Mouse (Mus musculus): ENCODE data around the gene Mki67.

The Mki67 gene

DNA sequence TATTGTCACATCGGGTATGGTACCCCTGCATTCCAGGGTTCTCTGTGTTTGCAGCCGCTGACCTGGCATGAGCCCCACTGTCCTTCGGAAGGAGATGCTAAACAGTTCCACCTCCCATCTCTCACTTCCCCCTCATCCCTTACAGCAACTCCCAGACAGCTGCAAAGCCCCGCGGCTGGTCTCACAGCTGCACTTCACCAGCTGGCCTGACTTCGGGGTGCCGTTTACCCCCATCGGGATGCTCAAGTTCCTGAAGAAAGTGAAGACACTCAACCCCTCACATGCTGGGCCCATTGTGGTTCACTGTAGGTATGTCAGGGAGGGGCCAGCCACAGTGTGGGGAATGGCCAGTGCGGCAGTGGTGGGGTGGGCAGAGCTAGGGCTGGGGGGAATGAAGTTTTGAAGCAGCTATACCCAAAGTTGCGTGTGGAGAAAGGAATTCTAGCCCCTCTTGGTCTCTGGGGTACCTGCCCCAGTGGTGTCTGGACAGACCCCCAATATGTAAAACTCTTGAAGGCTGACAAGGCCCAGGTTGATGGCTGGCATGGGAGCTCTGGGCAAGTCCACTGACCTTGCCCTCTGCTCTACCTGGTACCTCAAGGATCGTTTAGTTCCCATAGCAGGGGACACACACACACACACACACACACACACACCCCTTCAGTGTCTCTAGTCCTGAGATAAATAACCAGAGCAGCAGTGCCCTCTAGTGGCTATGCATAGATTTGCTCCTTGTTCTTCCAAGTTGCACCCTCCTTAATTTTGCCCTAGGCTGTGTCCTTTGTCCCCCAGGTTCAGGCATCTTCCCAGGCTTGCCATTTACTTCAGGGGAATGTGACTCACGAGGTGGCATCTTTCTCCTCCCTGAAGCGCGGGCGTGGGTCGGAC lies 47.1 kb downstream of the Mki67 start:
- peak; percentile 69 for DNase-seq (ENCODE audit: low spot score)

DNA sequence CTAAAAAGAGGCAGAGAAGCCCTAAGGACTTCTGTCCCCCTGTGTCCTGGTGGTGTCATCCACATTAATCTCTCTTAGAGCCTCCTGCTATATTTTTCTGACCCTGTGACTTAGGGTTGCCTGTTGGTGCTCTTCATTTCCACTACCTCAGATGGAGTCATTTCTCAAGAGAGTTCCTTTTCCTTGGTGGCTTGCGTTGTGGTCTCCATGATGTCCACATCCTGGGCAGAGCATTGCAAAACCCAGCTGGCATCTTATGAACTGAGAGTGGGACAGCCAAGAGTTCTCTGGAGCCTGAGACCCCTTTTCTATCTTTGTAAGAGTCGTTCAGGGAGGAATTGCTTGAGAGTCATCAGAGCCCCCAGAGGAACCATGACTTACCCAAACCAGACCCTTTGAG lies 49.8 kb downstream of the Mki67 start:
- DNase-seq (ENCODE audit: low spot score) = no peak

DNA sequence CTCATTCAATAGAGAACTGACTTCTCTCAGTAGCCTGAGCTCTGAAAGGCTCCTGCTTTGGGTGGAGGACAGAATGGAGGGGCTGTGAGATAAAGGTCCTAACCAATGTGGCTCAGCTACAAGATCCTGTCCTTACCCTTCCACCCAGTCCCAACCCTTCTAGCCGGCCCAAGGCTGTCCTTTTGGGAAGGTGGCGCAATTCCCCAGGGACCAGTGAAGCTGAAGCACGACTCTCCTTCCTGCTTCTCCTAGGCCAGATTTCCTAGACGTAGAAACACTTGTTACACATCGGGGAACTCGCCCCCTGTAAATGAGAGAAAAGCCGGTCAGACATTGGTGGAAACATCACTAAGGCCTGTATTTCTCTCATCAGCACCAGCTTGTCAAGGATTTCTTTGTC lies 52.0 kb downstream of the Mki67 start:
- peak; percentile 78 for DNase-seq (ENCODE audit: low spot score)

DNA sequence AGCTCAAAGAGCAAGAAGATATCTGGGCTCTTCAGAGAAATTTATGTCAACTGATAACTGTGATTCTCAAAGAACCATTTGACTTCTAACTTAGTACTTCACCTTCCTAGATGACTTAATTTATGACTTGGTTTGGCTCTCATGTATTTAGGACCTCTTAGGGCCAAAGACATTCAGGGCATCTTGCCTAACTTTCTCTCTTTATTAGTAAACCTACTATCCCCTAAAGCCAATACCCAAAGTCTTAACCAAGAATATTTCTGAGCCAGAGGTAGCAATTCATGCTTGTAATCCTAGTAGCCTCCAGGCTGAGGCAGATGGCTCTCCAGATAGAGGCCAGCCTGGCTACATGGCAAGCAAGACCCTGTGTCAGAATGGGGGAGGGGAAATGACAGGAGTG lies 55.8 kb downstream of the Mki67 start:
- no peak for DNase-seq (ENCODE audit: low spot score)

DNA sequence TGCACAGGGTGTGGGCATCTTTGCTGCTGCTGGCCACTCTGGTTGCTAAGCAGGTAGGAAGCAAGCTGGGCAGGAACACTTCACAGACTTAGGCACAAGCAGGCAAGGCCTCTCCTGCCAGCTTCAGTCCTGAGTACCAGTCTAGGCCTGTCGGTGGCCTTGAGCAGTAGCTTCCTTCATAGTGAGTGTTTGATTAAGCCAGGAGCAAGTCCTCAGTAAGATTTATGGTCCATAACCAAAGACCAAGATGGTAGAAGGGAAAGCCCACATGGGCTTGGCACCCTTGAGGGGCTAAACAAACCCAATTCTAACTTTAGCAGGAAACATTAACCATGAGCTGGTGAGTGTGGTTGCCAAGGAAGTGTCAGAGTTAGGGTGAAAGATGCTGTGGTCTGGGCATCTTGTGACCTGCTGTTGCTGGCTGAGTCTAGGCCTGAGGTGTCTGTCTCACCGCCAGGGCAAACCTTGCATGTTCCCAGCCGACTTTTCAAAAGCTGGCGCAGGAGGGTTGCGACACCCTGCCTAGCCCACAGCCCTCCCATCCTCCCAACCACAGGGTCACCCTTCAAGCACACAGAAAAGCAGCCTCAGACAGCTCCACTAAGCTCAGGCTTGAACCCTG lies 56.7 kb downstream of the Mki67 start:
- peak; percentile 29 for DNase-seq (ENCODE audit: low spot score)

DNA sequence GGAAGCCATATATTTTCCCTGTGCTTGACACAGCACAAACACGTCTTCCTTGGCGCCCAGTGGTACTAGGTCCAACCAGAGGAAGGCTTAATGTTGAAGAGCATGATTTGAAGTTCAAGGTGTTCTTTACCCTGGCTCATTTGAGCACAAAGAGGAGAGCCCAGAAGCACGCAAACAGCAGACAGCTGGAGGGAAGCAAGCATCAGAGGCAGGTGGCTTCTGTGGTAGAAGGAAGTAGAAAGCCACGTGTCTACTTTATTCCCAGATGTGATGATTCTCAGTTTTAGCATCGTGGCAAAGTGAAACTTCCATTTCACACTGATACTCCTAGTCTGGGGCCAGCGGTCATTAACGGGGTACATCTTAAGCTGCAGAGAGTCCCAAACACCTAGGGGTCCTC lies 58.0 kb downstream of the Mki67 start:
- DNase-seq (ENCODE audit: low spot score) = no peak

DNA sequence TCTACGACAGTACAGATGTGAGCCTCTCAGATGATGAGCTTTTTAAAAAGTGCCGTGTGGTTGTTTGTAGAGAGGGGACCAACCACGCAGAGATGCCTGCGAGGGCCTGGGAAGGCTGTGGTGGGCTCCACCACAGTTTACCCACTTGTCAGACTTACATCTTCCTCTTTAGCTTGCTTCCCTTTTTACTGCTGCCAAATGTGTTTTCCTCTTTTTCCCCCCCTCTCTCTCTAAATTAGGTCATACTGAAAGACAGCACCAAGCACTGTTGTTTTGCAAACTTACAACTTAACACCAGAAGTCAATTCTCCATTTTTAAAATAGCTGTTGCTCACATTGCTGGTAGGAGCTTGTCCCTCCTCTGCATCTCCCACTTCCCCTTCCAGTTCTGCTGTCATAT lies 61.0 kb downstream of the Mki67 start:
- DNase-seq (ENCODE audit: low spot score) = no peak

DNA sequence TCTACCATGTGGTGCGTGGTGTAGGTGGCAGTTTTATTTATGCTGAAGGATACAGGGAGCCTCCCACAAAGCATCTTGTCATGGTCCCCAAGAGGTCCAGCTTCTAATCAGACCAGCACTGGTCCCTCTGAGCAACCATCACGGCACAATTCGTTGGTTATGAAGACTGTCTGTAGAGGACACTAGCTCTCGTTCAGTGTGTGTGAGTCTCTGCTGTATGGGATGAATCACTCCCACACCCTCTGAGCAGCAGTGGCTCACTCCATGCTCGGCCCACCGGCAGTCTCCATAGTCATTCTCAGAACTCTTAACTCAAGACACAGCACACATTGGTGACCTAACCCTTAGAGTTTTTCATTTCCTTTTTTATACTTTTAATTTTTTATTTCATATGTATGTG lies 61.9 kb downstream of the Mki67 start:
- no peak for DNase-seq (ENCODE audit: low spot score)

DNA sequence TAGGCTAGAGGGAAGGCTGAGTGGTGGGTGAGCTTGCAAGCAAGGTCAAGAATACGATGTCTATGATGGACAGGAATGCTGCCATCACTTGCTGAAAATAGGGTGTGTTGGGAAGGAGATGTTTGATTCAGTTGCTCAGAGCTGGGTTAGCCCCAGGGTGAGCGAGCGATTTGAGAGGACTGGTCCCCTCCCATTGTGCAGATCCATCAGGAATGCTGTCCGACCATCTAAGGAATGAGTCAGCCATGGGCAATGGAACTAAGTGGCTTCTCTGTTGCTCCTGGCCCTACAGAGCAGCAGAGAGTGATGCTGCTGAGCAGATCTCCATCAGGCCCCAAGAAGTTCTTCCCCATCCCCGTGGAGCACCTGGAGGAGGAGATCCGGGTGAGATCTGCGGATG lies 62.6 kb downstream of the Mki67 start:
- DNase-seq (ENCODE audit: low spot score) = no peak

DNA sequence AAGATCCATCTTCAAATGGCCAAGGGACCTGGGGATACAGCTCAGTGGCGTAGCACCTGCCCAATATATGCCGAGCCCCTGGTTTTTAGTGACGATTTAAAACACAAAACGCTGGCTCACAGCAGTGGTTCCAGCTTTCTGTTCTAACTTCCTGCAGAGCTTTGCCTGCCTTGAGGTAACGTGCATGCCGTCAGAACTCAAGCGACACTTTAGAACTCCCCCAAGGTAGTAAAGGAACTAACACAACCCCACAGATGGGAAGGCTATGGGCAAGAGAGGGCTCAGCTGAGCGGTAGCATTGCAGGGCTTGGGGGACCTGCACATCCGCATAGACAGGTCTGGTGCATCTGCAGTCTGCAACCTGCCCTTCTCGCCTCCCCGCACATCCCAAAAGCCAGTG lies 63.4 kb downstream of the Mki67 start:
- no peak for DNase-seq (ENCODE audit: low spot score)

DNA sequence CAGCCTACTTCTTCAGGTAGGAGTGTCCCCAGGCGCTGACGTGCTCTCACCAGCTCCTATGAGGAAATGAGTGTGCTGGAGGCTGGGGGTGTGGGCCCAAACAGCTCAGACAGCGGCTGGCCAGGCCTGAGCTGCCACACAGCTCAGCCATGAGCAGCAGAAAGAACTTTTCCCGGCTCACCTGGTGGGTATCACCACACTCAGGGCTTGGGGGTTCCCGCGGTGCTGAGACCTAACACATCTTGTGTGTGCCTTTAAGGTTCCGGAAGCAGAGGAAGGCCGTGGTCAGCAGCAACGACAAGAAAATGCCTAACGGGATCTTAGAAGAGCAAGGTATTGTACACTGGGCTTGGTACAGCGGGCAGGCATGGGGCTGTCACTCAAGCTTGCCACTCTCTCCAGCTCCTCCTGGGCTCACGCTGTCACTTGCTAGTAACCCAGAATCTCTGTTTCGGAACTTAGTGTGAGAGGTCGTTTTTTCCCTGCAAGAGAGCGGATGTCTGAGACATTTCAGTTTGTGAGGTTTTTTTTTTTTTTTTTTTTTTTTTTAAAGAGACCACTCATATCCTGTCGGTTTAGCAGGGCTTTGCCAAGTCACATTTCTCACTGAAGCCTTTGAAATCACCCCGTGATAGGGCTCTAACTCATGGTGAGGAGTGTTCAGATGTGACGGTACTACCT lies 64.2 kb downstream of the Mki67 start:
- no peak for DNase-seq (ENCODE audit: low spot score)

DNA sequence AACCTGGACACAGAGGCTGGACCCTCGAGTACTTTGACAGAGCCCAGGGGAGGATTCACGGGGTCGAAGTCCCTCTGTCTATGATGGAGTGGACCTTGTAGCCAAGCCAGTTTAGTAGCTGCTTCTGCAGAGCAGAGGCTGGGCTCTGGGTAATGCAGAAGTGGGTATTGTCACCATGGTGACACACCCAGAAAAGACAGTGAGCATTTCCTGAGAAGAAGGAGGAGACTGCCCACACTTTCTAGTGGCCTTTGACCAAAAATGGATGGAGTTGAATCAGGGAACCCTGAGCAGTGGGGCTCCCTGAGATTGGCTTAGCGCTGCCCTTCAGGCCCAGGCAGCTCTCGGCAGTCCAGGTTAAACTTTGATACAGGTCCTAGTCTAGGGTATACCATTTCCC lies 66.1 kb downstream of the Mki67 start:
- DNase-seq (ENCODE audit: low spot score) = no peak

DNA sequence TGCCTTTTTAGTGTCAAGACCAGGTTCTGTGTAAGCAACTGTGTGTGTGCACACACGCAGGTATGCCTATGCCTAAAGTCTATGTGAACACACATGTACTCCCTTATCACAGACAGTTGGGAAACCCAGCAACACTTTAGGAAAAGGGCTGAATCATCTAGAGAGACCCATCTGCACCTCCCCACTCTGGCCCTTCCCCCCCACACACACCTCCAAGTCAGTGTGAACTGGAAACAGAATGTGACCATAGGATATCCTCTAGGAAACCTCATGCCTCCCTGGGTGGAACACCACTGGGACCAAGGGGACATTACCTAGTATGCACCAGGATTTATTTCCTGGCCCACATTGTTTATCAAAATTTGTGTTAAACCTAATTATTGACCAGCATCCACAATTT lies 66.9 kb downstream of the Mki67 start:
- no peak for DNase-seq (ENCODE audit: low spot score)

DNA sequence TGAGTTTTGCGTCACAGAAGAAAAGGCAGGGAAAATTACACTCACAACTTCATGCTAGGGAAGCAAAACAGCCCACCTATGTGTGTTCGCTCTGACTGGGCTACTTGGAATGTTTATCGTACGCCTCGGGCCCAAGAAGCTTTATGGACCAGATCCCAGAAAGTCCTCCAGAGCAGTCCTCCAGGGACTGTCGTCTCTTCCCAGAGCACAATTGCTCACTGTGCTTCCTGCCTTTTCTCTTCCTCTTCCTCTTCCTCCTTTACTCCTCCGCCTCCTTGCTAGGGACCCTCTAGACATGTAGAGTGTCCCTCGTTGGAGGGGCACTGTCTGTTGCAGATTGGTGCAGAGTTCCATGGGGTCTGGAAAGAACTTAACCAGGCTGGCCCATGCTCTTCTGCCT lies 67.3 kb downstream of the Mki67 start:
- DNase-seq (ENCODE audit: low spot score) = no peak

DNA sequence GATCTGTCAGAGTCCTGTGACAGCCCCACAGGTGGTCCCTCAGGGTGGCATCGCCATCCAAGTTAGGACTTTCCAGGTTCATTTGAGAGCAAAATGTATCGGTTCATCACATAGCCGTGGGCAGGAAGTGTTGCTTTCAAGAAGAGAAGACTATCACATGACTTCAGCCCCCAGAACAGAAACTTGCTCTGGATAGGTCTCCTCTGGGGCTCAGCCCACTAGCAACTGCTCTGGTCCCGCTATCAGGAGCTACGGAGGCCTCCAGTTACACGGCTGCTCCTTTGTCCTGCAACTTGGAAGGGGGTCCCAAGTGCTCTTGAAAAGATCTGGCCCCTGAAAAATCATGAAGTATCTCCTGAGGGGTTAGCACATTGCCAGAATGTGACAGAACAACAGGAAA lies 69.2 kb downstream of the Mki67 start:
- no peak for DNase-seq (ENCODE audit: low spot score)

DNA sequence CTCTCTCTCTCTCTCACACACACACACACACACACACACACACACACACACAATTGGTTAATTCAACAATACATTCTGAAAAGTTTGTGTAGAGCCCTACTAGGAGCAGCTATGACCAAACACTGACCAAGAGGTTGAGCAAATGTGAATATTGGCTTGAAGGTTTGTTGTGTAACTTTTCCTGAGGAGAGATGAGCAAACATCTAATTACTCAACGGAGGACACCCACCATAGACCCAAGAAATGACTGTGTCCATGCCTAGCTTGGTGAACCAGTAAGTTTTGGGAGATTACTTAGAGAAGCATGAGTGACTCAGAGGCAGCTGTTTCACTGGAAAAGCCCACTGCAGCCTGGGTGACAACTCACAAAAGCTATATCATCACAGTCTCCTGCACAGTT lies 71.7 kb downstream of the Mki67 start:
- DNase-seq (ENCODE audit: low spot score) = no peak

DNA sequence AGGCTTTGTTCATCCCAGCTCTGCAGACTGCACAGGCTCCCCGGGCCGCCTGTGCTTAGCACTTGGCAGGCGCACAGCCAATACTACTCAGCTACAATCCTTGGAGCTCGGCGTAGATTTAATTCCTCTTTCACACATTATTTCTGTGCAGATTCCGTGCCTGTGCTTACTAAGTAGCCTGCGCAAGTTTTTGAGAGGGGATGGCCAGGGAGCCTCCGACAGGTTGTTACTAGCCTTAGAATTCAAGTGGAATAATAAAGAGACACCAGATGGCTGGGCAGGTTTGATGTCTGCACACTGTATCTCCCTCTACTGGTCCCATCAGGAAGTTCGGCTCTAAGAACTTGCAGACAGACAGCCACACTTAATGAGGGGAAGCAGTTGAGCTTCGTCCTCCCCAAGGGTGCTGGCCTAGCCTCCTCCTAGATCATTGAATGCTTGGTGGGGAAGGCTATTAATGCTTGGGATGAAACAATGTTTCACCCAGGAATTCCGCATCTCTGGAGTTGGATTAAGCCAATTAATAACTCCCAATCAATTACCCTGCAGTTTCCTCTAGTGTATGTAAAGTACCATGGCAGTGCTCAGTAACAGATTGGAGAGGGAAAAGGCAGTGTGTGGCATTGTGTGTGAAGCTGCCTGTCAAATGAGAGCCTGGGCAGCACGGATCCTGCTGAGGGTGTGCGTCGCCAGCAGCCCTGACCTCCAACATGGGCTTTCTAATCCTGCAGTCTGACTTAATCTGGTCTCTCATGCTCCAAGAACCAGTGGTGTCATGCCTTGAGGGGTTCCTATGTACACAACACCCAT lies 74.3 kb downstream of the Mki67 start:
- DNase-seq (ENCODE audit: low spot score) = peak; percentile 22
